Mouse (Mus musculus) hindbrain, embryonic 14.5 days (tissue): Measurements from ENCODE around the gene Lrp2. TPM values are rescaled to one million over a fixed set of nuclear protein-coding genes. Genes with fewer than 3 reads are reported as not detected.

ENCODE experiments used
- ATAC-seq: fragments of 200-750 bp; cut with Nextera tagmentation; 2 replicates; pipeline ENCODE4 v1.8.0; 2017; ENCODE audit warnings: moderate number of reproducible peaks, mild to moderate bottlenecking, moderate TSS enrichment, moderate library complexity; ENCODE audit not compliant: low FRiP score
- DNase-seq: peaks from one replicate; pipeline ENCODE4 v3.0.0-alpha.2; 2015; ENCODE audit warnings: low spot score
- H3K27ac ChIP-seq: fragments of 300-500 bp; sonication (generic); 2 replicates; pipeline ENCODE4 v1.5.1; 2014; ENCODE audit warnings: mild to moderate bottlenecking, moderate library complexity
- H3K27me3 ChIP-seq: fragments of 300-500 bp; sonication (generic); 2 replicates; pipeline ENCODE4 v1.6.1; 2014; ENCODE audit warnings: mild to moderate bottlenecking, low read length, mixed read lengths; ENCODE audit not compliant: control insufficient read depth, insufficient read depth
- H3K36me3 ChIP-seq: fragments of 300-500 bp; sonication (generic); replicated peaks from 2 replicates; pipeline ENCODE4 v1.6.1; 2014; ENCODE audit not compliant: control insufficient read depth, insufficient read depth
- H3K4me1 ChIP-seq: fragments of 300-500 bp; sonication (generic); replicated peaks from 2 replicates; pipeline ENCODE4 v1.6.1; 2014; ENCODE audit warnings: antibody characterized with exemption, low read length, mixed read lengths; ENCODE audit not compliant: control insufficient read depth, insufficient read depth
- H3K4me2 ChIP-seq: fragments of 300-500 bp; sonication (generic); replicated peaks from 2 replicates; pipeline ENCODE4 v1.6.1; 2014; ENCODE audit warnings: mild to moderate bottlenecking, moderate library complexity
- H3K4me3 ChIP-seq: fragments of 300-500 bp; sonication (generic); replicated peaks from 2 replicates; pipeline ENCODE4 v1.5.1; 2014; ENCODE audit warnings: mild to moderate bottlenecking, low read length
- H3K9ac ChIP-seq: fragments of 300-500 bp; sonication (generic); 2 replicates; pipeline ENCODE4 v1.6.1; 2014
- H3K9me3 ChIP-seq: fragments of 300-500 bp; sonication (generic); 2 replicates; pipeline ENCODE4 v1.6.1; 2016; ENCODE audit warnings: low read length; ENCODE audit not compliant: control insufficient read depth
- WGBS: fragments of 180-500 bp; shearing (Covaris S2); extraction: QIAGEN DNeasy Blood & Tissue Kit; methylation state at CpG from one replicate; pipeline ENCODE4 v1.1.7; 2014; 5-methylcytosine and 5-hydroxymethylcytosine counted together
- polyA plus RNA-seq: library from polyadenylated mRNA; unstranded; fragments of >200 nt; fragmentation: Nextera tagmentation; extraction: Ambion mirVana; gene quantifications from 2 replicates; pipeline ENCODE4 v1.2.1, GENCODE M21; 2014

Lrp2 gene
- 1.1 and 1.7 TPM in 2 replicates for polyA plus RNA-seq

DNA sequence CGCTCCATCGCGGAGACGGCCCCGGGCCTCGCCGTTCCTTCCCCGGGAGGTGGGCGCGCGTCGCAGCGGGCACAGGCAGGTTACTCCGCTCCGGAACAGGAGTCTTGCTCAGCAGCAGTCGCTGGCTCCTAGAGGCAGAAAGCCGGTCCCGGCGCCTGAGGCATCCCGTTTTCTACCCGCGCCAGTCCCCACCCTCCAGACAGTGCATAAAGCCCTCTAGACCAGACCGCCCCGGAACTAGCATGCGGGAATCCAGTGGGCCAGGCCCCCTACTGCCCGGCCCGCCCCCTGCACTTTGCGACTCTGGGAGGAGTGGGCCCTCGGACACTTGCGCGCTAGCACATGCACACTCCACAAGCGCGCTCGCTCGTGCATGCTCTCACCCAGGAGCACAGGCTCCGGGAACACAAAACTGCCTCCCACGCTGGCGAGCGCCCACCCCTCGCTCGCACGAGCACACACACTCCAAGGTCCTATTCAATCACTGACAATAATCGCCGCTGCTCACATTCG lies at the start of gene Lrp2:
Gene Lrp2, minus strand, starts transcription at position 180 of the 513 bp plus-strand sequence.
- H3K4me2 ChIP-seq: peak within 1 kb of the TSS; percentile 94
- 0 out of 2 replicates have a peak within 1 kb of the TSS, but pooled peaks have one; percentile 10 for H3K27ac ChIP-seq
- no peaks in the 10 kb centered on the region for H3K9me3 ChIP-seq
- peak within 1 kb of the TSS; percentile 57 for H3K4me3 ChIP-seq
- peaks cover 13% of the 10 kb centered on the region; the same call in 1 of the 2 replicates for H3K4me1 ChIP-seq
- peak within 1 kb of the TSS; percentile 59 for H3K9ac ChIP-seq
- H3K27me3 ChIP-seq: peaks cover 39% of the 10 kb centered on the region
- under 1% methylated on average over 44 of the region's 45 CpGs for WGBS
- no peaks in the 10 kb centered on the region for H3K36me3 ChIP-seq
- DNase-seq: peak; percentile 63
- peak; percentile 91 for ATAC-seq

- Histone ChIP-seq H3K9ac (no peak overlapping the region), H3K4me2 (peak overlapping the region; percentile 47), H3K36me3 (no peaks in the 10 kb centered on the region), H3K27me3 (no peaks in the 10 kb centered on the region), H3K9me3 (no peaks in the 10 kb centered on the region), H3K4me1 (no peaks in the 10 kb centered on the region), H3K27ac (no peak overlapping the region), H3K4me3 (peak overlapping the region; percentile 19; the same call in 1 of the 2 replicates)
- ATAC-seq (peak; percentile 55; the same call in 1 of the 2 replicates), DNase-seq (peak; percentile 82)
- 10% methylated on average over 11 of the region's 11 CpGs for WGBS
These were observed 49.3 kb upstream of the Lrp2 start for GRCm38 (mm10) chr2:69635064-69635701.

GRCm38 (mm10) chr2:69631449-69631848 lies 45.6 kb upstream of the Lrp2 start:
- H3K27me3 ChIP-seq: no peaks in the 10 kb centered on the region
- no peak overlapping the region for H3K4me2 ChIP-seq
- no peaks in the 10 kb centered on the region for H3K4me1 ChIP-seq
- no peaks in the 10 kb centered on the region for H3K9me3 ChIP-seq
- 92% methylated on average over 2 of the region's 2 CpGs for WGBS
- ATAC-seq: no peak
- no peaks in the 10 kb centered on the region for H3K36me3 ChIP-seq
- H3K27ac ChIP-seq: no peak overlapping the region
- H3K9ac ChIP-seq: no peak overlapping the region
- DNase-seq: no peak
- no peak overlapping the region for H3K4me3 ChIP-seq

- Histone ChIP-seq H3K4me3 (no peak overlapping the region), H3K9me3 (no peaks in the 10 kb centered on the region), H3K4me1 (no peaks in the 10 kb centered on the region), H3K36me3 (no peaks in the 10 kb centered on the region), H3K27ac (no peak overlapping the region), H3K27me3 (no peaks in the 10 kb centered on the region), H3K4me2 (no peak overlapping the region), H3K9ac (no peak overlapping the region)
- 95% methylated on average over 5 of the region's 5 CpGs for WGBS
- ATAC-seq (no peak), DNase-seq (no peak)
These were observed 44.9 kb upstream of the Lrp2 start for GRCm38 (mm10) chr2:69630792-69631191.

DNA sequence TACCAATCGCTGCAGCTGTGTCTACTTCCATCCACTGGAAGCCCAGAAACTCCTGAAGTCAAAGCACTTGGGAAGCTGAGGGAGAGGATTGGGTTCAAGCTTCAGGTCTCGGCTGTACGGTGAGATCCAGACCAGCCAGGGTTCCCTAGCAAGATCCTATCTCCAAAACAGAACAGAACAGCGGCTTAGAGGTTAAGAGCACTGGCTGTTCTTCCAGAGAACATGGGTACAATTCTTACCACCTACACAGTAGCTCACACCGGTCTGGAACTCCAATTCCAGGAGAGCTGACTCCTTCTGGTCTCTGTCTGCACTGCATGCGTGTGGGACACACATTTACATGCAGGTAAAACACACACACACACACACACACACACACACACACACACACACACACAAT lies 44.0 kb upstream of the Lrp2 start:
- H3K4me3 ChIP-seq: no peak overlapping the region
- H3K27me3 ChIP-seq: no peaks in the 10 kb centered on the region
- H3K4me2 ChIP-seq: no peak overlapping the region
- ATAC-seq (no peak), DNase-seq (no peak)
- 90% methylated on average over 6 of the region's 6 CpGs for WGBS
- no peaks in the 10 kb centered on the region for H3K36me3 ChIP-seq
- H3K4me1 ChIP-seq: no peaks in the 10 kb centered on the region
- H3K9ac ChIP-seq: no peak overlapping the region
- no peaks in the 10 kb centered on the region for H3K9me3 ChIP-seq
- H3K27ac ChIP-seq: no peak overlapping the region

DNA sequence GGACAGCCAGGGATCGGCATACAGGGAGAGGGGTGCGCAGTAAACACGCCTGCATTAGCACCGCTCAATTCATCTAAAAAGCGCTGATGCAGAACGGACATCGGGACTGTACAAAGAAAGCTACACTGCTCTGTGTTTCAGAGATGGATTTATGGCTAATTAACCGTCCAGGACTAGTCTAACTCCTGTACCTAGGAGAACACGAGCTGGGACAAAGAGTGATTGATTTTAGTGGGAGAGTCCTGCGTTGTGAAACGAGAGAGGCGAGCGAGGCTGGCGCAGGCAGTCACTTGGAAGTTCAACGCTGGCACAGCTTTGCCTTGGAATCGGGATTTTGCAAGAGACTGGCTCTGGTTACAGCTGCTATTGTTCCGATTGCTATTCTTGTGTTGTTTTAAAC lies 43.4 kb upstream of the Lrp2 start:
- H3K27me3 ChIP-seq: no peaks in the 10 kb centered on the region
- 62% methylated on average over 17 of the region's 17 CpGs for WGBS
- H3K9me3 ChIP-seq: no peaks in the 10 kb centered on the region
- H3K4me2 ChIP-seq: peak overlapping the region; percentile 12; the same call in 1 of the 2 replicates
- H3K27ac ChIP-seq: no peak overlapping the region
- H3K9ac ChIP-seq: no peak overlapping the region; the same call in 1 of the 2 replicates
- H3K36me3 ChIP-seq: no peaks in the 10 kb centered on the region
- DNase-seq: no peak
- H3K4me1 ChIP-seq: no peaks in the 10 kb centered on the region
- H3K4me3 ChIP-seq: no peak overlapping the region
- ATAC-seq: 0 out of 2 replicates have a peak, but pooled peaks have one; percentile 6

DNA sequence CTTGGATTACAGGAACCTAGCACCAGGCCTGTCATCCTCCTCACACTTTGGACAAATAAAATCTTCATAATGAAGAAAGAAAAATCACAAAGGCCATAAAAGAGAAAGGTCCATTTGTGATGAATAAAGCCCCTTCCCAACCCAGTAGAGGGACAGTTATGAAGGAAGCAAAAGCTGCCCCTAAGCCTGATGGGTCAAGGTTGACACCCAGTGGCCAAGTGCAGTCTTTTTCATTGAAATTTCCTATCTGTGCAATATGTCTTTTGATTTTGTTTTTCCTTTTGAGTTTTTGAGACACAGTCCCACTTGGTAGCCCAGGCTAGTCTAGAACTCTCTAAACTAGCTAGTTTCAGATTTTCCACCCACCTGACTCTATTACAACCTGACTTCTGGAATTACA lies 33.4 kb upstream of the Lrp2 start:
- ATAC-seq: no peak
- Histone ChIP-seq H3K27me3 (no peaks in the 10 kb centered on the region), H3K9ac (no peak overlapping the region), H3K4me2 (no peak overlapping the region), H3K36me3 (no peaks in the 10 kb centered on the region), H3K27ac (no peak overlapping the region), H3K4me1 (no peaks in the 10 kb centered on the region), H3K4me3 (no peak overlapping the region), H3K9me3 (no peaks in the 10 kb centered on the region)
- no peak for DNase-seq

DNA sequence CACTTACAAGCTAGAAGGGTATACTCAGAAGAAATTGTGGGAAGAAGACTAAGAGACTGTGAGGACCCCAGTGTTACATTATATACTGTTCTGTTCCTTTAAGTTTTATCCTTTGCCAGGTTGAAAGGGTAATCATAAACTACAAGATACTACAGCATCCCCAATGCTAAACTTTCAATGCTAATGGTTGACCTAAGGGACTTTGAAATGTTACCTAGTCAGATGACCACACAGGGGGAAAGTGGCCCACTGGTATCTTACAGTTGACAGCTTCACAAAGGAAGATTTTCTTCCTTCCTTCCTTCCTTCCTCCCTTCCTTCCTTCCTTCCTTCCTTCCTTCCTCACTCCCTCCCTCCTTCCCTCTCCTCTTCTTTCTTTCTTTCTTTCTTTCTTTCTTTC lies 32.5 kb upstream of the Lrp2 start:
- no peak for ATAC-seq
- no peak overlapping the region for H3K9ac ChIP-seq
- H3K27ac ChIP-seq: no peak overlapping the region
- no peak overlapping the region for H3K4me2 ChIP-seq
- H3K9me3 ChIP-seq: no peaks in the 10 kb centered on the region
- H3K4me1 ChIP-seq: no peaks in the 10 kb centered on the region
- H3K36me3 ChIP-seq: no peaks in the 10 kb centered on the region
- H3K27me3 ChIP-seq: no peaks in the 10 kb centered on the region
- no peak overlapping the region for H3K4me3 ChIP-seq
- DNase-seq: no peak

DNA sequence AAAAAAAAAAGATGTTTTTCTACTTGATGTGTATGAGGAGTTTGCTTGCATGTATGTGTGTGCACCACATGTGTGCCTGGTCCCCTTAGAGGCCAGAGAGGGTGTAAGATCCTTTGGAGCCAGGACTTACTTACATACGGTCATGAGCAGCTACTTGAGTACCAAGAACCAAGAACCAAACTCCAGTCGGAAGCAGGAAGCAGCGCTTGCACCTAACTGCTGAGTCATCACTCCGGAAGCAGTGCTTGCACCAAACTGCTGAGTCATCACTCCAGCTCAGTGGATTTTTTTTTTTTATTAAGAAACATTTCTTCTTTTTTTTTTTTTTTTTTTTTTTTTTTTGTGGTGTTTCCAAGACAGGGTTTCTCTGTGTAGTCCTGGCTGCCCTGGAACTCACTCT lies 27.4 kb upstream of the Lrp2 start:
- no peak for ATAC-seq
- Histone ChIP-seq H3K27me3 (no peaks in the 10 kb centered on the region), H3K27ac (no peak overlapping the region), H3K36me3 (no peaks in the 10 kb centered on the region), H3K4me3 (no peak overlapping the region), H3K4me1 (peaks cover 5% of the 10 kb centered on the region; the same call in 1 of the 2 replicates), H3K4me2 (no peak overlapping the region), H3K9me3 (no peaks in the 10 kb centered on the region), H3K9ac (no peak overlapping the region)
- WGBS: 71% methylated on average over 4 of the region's 4 CpGs
- DNase-seq: no peak
